Mouse (Mus musculus): Measurements from ENCODE around the gene Mrm2.

Gene Mrm2

GRCm38 (mm10) chr5:140342880-140343279, 11.2 kb upstream of the Mrm2 start:
- in situ Hi-C loops (cut with MboI, MseI) = no loop called here

- in situ Hi-C loops (cut with MboI, MseI) = loop anchor here (5.0 kb wide), 1 partner anchor 57 kb away; no protein-coding TSS in a partner anchor
These were observed 8.1 kb upstream of the Mrm2 start for GRCm38 (mm10) chr5:140339836-140340235.

DNA sequence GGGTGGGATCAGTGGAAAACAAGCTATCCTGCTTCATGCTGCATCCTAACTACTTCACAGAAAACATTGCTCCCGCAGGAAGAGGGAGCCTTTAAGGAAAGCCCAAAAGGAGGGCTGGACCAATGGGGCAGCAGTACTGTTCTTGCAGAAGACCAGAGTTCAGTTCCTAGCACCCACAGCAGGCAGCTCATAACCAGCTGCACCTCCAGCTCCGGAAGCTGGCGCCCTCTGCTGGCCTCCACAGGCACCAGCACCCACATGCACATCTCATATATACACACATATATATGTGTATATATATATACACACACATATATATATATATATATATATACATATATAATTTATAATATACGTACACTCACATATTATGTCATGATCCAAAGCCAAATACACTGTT, 7.1 kb upstream of the Mrm2 start:
- in situ Hi-C loops (cut with MboI, MseI) = loop anchor here (5.0 kb wide), 1 partner anchor 59 kb away; no protein-coding TSS in a partner anchor

DNA sequence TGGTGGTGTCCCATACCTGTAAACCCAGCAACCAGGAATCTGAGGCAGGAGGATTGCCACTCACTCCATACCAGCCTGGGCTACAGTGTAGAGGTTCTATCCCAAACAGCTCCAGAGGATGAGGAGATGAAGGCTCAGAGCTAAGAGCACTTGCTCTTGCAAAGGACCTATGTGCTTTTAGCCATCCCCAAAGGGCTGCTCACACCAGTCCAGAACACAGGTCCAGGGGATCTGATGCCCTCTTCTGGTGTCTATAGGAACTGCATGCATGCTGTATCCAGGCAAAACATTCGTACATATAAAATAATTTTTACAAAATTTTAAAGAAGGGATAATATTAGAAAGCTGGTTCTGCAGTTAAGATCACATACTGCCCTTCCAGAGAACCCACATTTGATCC, 5.0 kb upstream of the Mrm2 start:
- in situ Hi-C loops (cut with MboI, MseI) = loop anchor here (5.0 kb wide), 1 partner anchor 61 kb away; no protein-coding TSS in a partner anchor

DNA sequence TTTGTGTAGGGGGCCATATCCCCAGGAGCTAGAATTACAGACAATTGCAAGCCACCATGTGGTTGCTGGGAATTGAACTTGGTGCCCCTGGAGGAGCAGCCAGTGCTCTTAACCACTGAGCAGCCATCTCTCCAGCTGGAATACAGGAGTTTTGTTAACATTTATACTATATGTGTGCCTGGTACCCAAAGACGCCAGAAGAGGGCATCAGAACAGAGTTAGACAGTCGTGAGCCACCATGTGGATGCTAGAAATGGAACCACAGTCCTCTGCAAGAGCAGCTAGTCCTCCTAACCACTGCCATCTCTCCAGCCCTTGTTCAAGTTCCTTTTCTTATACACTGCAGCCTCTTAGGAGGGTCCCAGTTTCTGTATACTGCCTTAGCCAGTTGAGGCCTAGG, 1.9 kb upstream of the Mrm2 start:
- in situ Hi-C loops (cut with MboI, MseI) = no loop called here

GRCm38 (mm10) chr5:140332519-140332918, 821 bp upstream of the Mrm2 start:
- in situ Hi-C loops (cut with MboI, MseI) = no loop called here

DNA sequence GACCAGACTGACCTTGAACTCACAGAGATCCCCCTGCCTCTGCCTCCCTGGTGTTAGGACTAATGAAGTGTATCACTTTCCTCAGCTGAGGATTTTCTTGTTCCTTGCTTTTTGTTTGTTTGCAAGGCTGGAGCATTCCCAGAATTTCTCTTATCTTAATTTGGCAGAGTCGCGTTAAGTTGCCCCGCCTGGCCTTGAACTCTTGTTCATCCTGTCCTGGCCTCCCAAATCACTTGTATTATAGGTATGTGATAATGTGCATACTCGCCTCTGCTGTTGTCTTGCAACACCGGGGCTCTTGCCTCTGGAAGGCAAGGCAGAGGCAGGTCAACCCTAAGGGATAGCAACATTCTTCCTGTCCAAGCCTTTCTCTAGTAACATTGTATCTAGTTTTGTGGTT, 7.6 kb downstream of the Mrm2 start:
- in situ Hi-C loops (cut with MboI, MseI) = no loop called here

GRCm38 (mm10) chr5:140321756-140322575, 9.7 kb downstream of the Mrm2 start:
- in situ Hi-C loops (cut with MboI, MseI) = no loop called here

GRCm38 (mm10) chr5:140321042-140321755, 10.5 kb downstream of the Mrm2 start, which contains the start of the genes Mad1l1 and Nudt1:
Mad1l1 (minus strand) TSS chr5:140321552.
Nudt1 (plus strand) TSS chr5:140321656.
- in situ Hi-C loops (cut with MboI, MseI) = no loop called here

- in situ Hi-C loops (cut with MboI, MseI) = no loop called here
These were observed 15.0 kb downstream of the Mrm2 start for GRCm38 (mm10) chr5:140316716-140317115.

DNA sequence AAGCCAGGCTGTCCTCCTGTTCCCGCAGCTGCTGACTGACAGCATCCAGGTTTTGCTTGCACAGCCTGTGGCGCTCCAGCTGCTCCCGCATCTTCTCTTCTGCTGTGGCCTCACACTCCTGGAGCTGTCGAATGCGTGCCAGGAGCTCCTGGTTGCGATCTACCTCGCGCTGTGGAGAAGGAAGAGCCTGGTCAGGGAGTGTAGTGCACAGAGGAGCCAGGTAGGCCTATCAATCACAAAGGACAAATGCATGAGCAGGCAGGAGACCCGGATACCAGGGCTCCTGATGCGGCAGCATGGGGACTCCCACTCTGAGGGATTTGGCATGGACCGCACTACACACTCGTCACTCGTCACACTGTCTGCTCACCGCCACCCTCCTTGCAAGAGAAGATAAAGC, 24.1 kb downstream of the Mrm2 start:
- in situ Hi-C loops (cut with MboI, MseI) = no loop called here

DNA sequence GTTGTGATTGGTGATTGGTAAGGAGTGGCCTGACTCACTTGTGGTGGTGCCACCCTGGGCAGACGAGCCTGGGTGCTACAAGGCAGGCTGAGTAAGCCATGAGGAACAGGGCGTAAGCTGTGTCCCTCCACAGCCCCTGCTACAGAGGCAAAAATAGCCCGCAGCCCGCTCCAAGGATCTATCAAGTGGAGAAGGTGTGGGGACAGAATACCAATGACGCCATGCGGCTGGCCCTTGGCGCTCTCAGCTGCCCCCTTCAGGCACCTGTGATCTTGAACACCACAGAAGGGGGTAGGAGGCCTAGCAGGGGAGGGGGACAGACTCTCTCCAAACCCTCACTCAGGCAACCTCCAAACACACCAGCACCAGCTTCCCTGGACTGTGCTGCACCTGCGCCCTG, 25.7 kb downstream of the Mrm2 start:
- in situ Hi-C loops (cut with MboI, MseI) = no loop called here

DNA sequence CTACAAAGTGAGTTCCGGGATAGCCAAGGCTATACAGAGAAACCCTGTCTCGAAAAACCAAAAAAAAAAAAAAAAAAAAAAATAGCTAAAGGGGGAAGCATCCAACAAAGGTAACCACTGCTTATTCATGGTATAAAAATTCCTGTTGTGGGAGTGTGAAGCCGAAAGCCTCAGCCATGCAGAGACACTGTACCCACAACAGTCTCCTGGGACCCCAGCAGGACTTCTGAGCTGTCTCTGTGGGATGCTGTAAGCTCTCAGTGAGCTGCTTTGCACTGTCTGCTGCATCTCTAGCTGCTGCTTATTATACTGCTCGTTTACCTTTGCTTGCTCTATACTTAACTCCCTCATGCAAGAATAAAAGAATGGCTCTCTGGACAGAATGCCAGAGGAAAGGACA, 33.4 kb downstream of the Mrm2 start:
- in situ Hi-C loops (cut with MboI, MseI) = no loop called here

DNA sequence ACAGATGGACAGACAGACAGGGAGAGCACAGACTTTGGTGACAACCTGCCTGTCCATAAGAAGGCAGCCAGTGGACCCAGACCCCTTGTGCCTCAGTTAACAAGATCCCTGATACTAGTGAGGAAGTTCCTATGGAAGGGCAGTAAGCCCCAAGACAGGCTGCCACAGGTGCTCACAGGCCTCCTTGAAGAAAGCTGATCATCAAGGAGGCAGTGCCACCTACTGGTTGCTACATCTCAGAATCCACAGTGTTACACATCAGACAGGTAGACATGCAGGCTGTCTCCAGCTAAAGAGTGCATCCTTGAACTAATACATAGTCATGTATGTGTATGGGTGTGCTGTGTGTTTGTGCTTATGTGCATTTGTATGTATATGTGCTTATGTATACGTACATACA, 39.5 kb downstream of the Mrm2 start:
- in situ Hi-C loops (cut with MboI, MseI) = loop anchor here (5.0 kb wide), 1 partner anchor 90 kb away; no protein-coding TSS in a partner anchor

DNA sequence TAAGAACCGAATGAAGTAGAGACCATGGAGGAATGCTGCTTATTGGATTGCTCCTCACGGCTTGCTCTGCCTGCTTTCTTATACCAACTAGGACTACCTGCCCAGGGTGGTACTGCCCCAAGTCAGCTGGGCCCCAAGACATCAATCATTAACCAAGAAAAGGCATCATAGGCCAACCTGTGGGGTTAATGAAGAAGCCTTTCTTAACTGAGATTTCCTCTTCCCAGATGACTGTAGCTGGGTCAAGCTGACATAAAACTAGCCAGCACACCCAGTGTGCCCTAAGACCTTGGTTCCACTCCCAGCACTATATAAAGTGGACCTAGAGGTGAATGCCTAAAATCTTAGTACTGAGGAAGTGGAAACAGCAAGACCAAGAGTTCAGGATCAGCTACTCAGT, 42.5 kb downstream of the Mrm2 start:
- in situ Hi-C loops (cut with MboI, MseI) = no loop called here

DNA sequence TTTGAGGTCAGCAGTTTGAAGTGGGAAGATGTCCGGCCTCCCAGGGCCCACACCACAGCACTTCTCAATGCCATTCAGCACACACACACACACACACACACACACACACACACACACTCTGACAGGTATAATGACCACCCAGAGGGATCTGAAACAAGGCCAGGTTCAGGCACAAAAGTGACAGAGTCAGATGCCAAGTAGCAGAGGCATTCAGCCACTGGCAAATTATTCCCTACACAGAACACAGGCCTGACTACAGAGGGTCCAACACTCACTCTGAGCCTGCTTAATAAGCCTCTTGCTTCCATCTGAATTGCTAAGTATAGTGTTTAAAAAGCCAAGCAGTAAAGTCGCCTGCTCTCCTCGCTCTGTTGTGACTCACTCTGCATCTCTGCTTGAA, 43.4 kb downstream of the Mrm2 start:
- in situ Hi-C loops (cut with MboI, MseI) = no loop called here

DNA sequence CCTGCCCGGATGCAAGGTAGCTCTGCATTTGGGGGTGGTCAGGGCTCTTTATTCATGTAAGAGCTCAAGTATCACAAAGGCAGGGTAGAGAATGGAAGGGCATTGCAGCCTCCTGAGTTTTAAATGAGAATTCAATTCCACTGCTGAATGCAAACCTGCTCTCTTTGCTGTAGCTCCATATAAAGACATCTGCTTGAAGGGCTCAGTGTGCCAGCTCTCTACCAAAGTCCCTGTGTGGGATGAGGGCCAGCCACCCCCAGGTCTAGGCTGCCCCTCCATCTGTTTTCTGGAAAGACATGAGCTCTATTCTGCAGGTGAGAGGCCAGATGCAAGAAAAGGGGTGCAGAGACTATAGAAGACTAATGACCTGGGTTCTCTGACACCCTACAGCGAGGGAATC, 46.9 kb downstream of the Mrm2 start:
- in situ Hi-C loops (cut with MboI, MseI) = no loop called here

GRCm38 (mm10) chr5:140284011-140284410, 47.7 kb downstream of the Mrm2 start:
- in situ Hi-C loops (cut with MboI, MseI) = no loop called here

DNA sequence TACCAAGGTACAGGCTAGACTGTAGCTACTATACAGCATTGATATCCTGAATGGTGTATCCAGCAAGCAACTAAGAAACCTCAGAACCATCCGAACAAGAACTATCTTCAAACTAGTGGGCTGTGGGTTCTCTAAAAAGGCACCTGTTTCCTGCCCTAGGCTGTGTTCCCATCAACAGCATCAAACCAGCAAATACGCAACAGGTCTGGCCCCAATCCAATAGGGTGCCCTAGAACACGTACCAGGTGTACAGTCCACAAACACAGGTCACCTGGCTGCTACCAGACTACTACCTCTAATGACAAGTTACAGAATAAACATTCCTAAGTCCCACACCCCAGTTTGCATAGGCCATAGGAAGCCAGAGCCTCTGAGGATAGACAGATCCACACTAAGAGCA, 48.8 kb downstream of the Mrm2 start:
- in situ Hi-C loops (cut with MboI, MseI) = no loop called here

- in situ Hi-C loops (cut with MboI, MseI) = no loop called here
These were observed 49.3 kb downstream of the Mrm2 start for GRCm38 (mm10) chr5:140282376-140282775.

DNA sequence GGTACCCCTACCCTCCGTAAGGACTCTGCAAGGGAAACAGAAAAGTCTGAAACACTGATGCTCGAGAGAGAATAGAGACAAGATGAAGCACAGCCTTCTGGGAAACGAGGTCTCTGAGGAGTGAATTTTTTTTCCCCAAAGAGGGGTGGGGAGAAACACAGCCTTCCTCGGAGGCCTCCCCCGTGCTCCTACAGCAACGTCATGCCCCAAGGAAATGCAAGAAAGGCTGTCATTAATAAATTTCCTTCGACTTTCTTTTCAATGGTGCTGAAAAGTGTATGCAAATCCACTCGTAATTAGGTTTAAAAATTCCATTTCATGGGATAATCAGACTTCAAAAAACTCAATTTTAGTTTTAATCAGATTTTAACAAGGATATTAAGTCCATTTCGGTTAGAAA, 51.5 kb downstream of the Mrm2 start:
- in situ Hi-C loops (cut with MboI, MseI) = no loop called here

All from T-helper 1 cell (primary cell).